Mouse (Mus musculus): ENCODE data around the gene Brca1.

- TF ChIP-seq POLR2A (IDR thresholded peaks at IDR 0.05; ENCODE audit: insufficient read depth, low read depth, low read length) (no peak), CTCF (IDR thresholded peaks at IDR 0.05) (no peak), EP300 (IDR thresholded peaks at IDR 0.05; ENCODE audit: insufficient read depth, low read depth, low read length) (no peak)
Measured at GRCm38 (mm10) chr11:101451536-101451935, 100.2 kb downstream of the Brca1 start.

All from heart, adult 2 months (tissue).